ENCODE assay signal across 26 mouse cellular contexts in the genomic region with DNA sequence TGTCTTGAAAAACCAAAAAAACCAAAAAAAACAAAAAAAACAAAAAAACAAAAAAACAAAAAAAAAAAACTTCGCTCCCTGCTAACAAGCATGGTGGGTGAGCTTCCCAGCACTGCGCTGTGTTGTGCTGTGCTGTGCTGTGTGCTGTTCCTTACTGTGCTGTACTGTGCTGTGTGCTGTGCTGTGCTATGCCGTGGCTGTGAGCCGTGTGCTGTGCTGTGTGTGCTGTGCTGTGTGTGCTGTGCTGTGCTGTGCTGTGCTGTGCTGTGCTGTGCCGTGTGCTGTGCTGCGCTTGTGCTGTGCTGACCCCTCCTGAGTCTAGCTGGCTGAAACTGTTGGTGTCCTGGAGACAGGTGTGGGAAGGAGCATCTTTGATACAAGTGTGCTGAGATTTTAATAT. TPM values are rescaled to one million over a fixed set of nuclear protein-coding genes. Genes with fewer than 3 reads are reported as not detected.
A peak's percentile ranks its signal among the peaks of the same experiment; 100 is the strongest.
DNase-seq lines count a peak whose midpoint lies in the region; ATAC-seq and TF ChIP-seq lines count a peak whose summit lies in the region.
"Had no signal": no experiment of that assay in that cellular context is flagged by ENCODE, and none has a peak within 500 bp of the region (broad histone marks: within the 10 kb centered on the region; RNA-seq: fewer than 3 reads in every experiment).

No protein-coding gene starts in this region.

- no peak overlapping the region for H3K4me2 ChIP-seq in forebrain, embryonic 14.5 days (ENCODE audit: low read length)
- no peak overlapping the region for H3K4me2 ChIP-seq in forebrain, embryonic 16.5 days (ENCODE audit: low read length)
- no peak overlapping the region for H3K4me2 ChIP-seq in heart, postnatal 0 days (ENCODE audit: low read depth, low read length)
- no peak overlapping the region for H3K4me2 ChIP-seq in lung, embryonic 16.5 days (ENCODE audit: low read depth, low read length)
- H3K4me2 ChIP-seq: hindbrain, embryonic 12.5 days; intestine, embryonic 15.5 days; liver, embryonic 11.5 days; stomach, embryonic 15.5 days had no signal

- no peak for DNase-seq in forebrain, embryonic 14.5 days (ENCODE audit: low spot score)
- no peak for DNase-seq in heart, postnatal 0 days (ENCODE audit: low spot score)
- no peak for DNase-seq in heart, adult 8-10 months (ENCODE audit: low spot score)
- DNase-seq in lung, adult 18-20 months: no peak
- no peak for DNase-seq in G1E (ENCODE audit: low spot score)
- no peak for DNase-seq in ovary, postnatal 10 days (ENCODE audit: low spot score)
- DNase-seq: adrenal gland, postnatal 14 days; cerebellum, adult 11 months; cerebellum, postnatal 10 days; embryo, embryonic 11 days; gastrocnemius, postnatal 10 days; kidney, adult 9 months; kidney, postnatal 4 days; lung, postnatal 14 days; right cerebral cortex, postnatal 14 days; spleen, adult 18-20 months had no signal

- no peak for TF ChIP-seq EP300 in heart, postnatal 0 days (IDR thresholded peaks at IDR 0.05; ENCODE audit: low read depth)

- 94% methylated on average over 6 of the region's 6 CpGs for WGBS in forebrain, embryonic 14.5 days
- 98% methylated on average over 6 of the region's 6 CpGs for WGBS in forebrain, embryonic 16.5 days
- 86% methylated on average over 6 of the region's 6 CpGs for WGBS in heart, postnatal 0 days
- WGBS in lung, embryonic 16.5 days: 87% methylated on average over 6 of the region's 6 CpGs

- H3K9ac ChIP-seq in forebrain, embryonic 14.5 days (ENCODE audit: low read length): no peak overlapping the region
- no peak overlapping the region for H3K9ac ChIP-seq in forebrain, embryonic 16.5 days (replicated peaks; ENCODE audit: low read depth, low read length)
- no peak overlapping the region for H3K9ac ChIP-seq in heart, postnatal 0 days (replicated peaks; ENCODE audit: low read depth, low read length)
- no peak overlapping the region for H3K9ac ChIP-seq in lung, embryonic 16.5 days (ENCODE audit: low read length)
- H3K9ac ChIP-seq: hindbrain, embryonic 12.5 days; intestine, embryonic 15.5 days; stomach, embryonic 15.5 days had no signal

- no peak overlapping the region for H3K4me3 ChIP-seq in forebrain, embryonic 14.5 days (ENCODE audit: low read depth, low read length)
- H3K4me3 ChIP-seq in forebrain, embryonic 16.5 days (replicated peaks; ENCODE audit: low read length): no peak overlapping the region
- no peak overlapping the region for H3K4me3 ChIP-seq in heart, postnatal 0 days (ENCODE audit: low read depth, low read length)
- H3K4me3 ChIP-seq in lung, embryonic 16.5 days (ENCODE audit: low read length): no peak overlapping the region
- peak overlapping the region; percentile 32; the same call in 1 of the 2 replicates for H3K4me3 ChIP-seq in G1E (ENCODE audit: low read depth, low read length)
- H3K4me3 ChIP-seq: hindbrain, embryonic 12.5 days; intestine, embryonic 15.5 days; stomach, embryonic 15.5 days had no signal

- 0 out of 2 replicates have a peak, but pooled peaks have one; percentile 32 for ATAC-seq in forebrain, embryonic 14.5 days
- ATAC-seq in forebrain, embryonic 16.5 days: no peak
- ATAC-seq in heart, postnatal 0 days (ENCODE audit: insufficient read depth, low read depth): no peak
- no peak for ATAC-seq in lung, embryonic 16.5 days (ENCODE audit: low read depth)
- ATAC-seq in G1E (ENCODE audit: extremely low read depth, insufficient number of reproducible peaks, low FRiP score, poor library complexity, severe bottlenecking): no peak
- ATAC-seq: intestine, embryonic 15.5 days had no signal

- no peak overlapping the region for H3K27ac ChIP-seq in forebrain, embryonic 14.5 days (ENCODE audit: low read depth, low read length)
- no peak overlapping the region for H3K27ac ChIP-seq in forebrain, embryonic 16.5 days (ENCODE audit: low read length)
- 0 out of 2 replicates have a peak overlapping the region, but pooled peaks have one; percentile 54 for H3K27ac ChIP-seq in heart, postnatal 0 days (ENCODE audit: low read depth)
- peak overlapping the region; percentile 54; the same call in 1 of the 2 replicates for H3K27ac ChIP-seq in lung, embryonic 16.5 days (ENCODE audit: low read length)
- H3K27ac ChIP-seq: intestine, embryonic 15.5 days; stomach, embryonic 15.5 days had no signal

- no peaks in the 10 kb centered on the region for H3K36me3 ChIP-seq in forebrain, embryonic 14.5 days (ENCODE audit: control insufficient read depth, insufficient read depth, low read length)
- H3K36me3 ChIP-seq in forebrain, embryonic 16.5 days (ENCODE audit: control insufficient read depth, insufficient read depth): no peaks in the 10 kb centered on the region
- no peaks in the 10 kb centered on the region for H3K36me3 ChIP-seq in heart, postnatal 0 days (replicated peaks; ENCODE audit: control insufficient read depth, insufficient read depth, low read length)
- no peaks in the 10 kb centered on the region for H3K36me3 ChIP-seq in lung, embryonic 16.5 days (ENCODE audit: control insufficient read depth, insufficient read depth, low read length)
- H3K36me3 ChIP-seq in G1E (replicated peaks): peaks cover 45% of the 10 kb centered on the region
- H3K36me3 ChIP-seq: hindbrain, embryonic 12.5 days; intestine, embryonic 15.5 days; stomach, embryonic 15.5 days had no signal

- H3K4me1 ChIP-seq in forebrain, embryonic 14.5 days (ENCODE audit: control insufficient read depth, insufficient read depth, low read length): peaks cover 22% of the 10 kb centered on the region
- peaks cover 26% of the 10 kb centered on the region for H3K4me1 ChIP-seq in forebrain, embryonic 16.5 days (replicated peaks; ENCODE audit: control insufficient read depth, insufficient read depth, low read length)
- peaks cover 65% of the 10 kb centered on the region for H3K4me1 ChIP-seq in heart, postnatal 0 days (ENCODE audit: control insufficient read depth, insufficient read depth)
- peaks cover 87% of the 10 kb centered on the region for H3K4me1 ChIP-seq in lung, embryonic 16.5 days (replicated peaks; ENCODE audit: control insufficient read depth, insufficient read depth, low read length)
- H3K4me1 ChIP-seq in G1E (ENCODE audit: insufficient read depth, low read depth, low read length): peaks cover 42% of the 10 kb centered on the region

- H3K9me3 ChIP-seq in forebrain, embryonic 14.5 days (replicated peaks; ENCODE audit: control insufficient read depth, low read length): no peaks in the 10 kb centered on the region
- H3K9me3 ChIP-seq in forebrain, embryonic 16.5 days (ENCODE audit: control insufficient read depth, low read length): no peaks in the 10 kb centered on the region
- no peaks in the 10 kb centered on the region for H3K9me3 ChIP-seq in heart, postnatal 0 days (replicated peaks; ENCODE audit: control insufficient read depth, low read length)
- no peaks in the 10 kb centered on the region for H3K9me3 ChIP-seq in lung, embryonic 16.5 days (ENCODE audit: control insufficient read depth, low read length)
- H3K9me3 ChIP-seq in G1E (replicated peaks): no peaks in the 10 kb centered on the region
- H3K9me3 ChIP-seq: hindbrain, embryonic 12.5 days; intestine, embryonic 15.5 days; stomach, embryonic 15.5 days had no signal

- H3K27me3 ChIP-seq in forebrain, embryonic 14.5 days (replicated peaks; ENCODE audit: control insufficient read depth, insufficient read depth, low read length): no peaks in the 10 kb centered on the region
- H3K27me3 ChIP-seq in forebrain, embryonic 16.5 days (replicated peaks; ENCODE audit: control insufficient read depth, insufficient read depth, low read length): no peaks in the 10 kb centered on the region
- no peaks in the 10 kb centered on the region for H3K27me3 ChIP-seq in heart, postnatal 0 days (ENCODE audit: control insufficient read depth, insufficient read depth, low read length)
- no peaks in the 10 kb centered on the region for H3K27me3 ChIP-seq in lung, embryonic 16.5 days (ENCODE audit: control insufficient read depth, insufficient read depth, low read depth, low read length)
- no peaks in the 10 kb centered on the region for H3K27me3 ChIP-seq in G1E (ENCODE audit: insufficient read depth, low read length)
- H3K27me3 ChIP-seq: hindbrain, embryonic 12.5 days; intestine, embryonic 15.5 days; stomach, embryonic 15.5 days had no signal

- TF ChIP-seq CTCF in heart, postnatal 0 days (IDR thresholded peaks at IDR 0.05; ENCODE audit: low read depth): no peak
- TF ChIP-seq CTCF in G1E (IDR thresholded peaks at IDR 0.05; ENCODE audit: low read depth, low read length): no peak

RNA-seq across cellular contexts. Expression of a gene that starts 43.3 kb away (rescaled TPM):
- polyA plus RNA-seq in forebrain, embryonic 14.5 days (2014; fragmentation: Nextera tagmentation; extraction: Ambion mirVana): 0.11 and 0.19 TPM in 2 replicates
- 0.06 TPM in 1 of 2 replicates, not detected in the other for polyA plus RNA-seq in forebrain, embryonic 16.5 days (2015; fragmentation: Nextera tagmentation; extraction: Ambion mirVana)
- total RNA-seq in heart, postnatal 0 days (2014; rRNA removed; ENCODE audit: low replicate concordance): not detected in 2 replicates
- polyA plus RNA-seq in heart, postnatal 0 days (2015; fragmentation: Nextera tagmentation; extraction: Ambion mirVana): 0.04 TPM in 1 of 2 replicates, not detected in the other
- not detected for total RNA-seq in heart, adult 8-10 months (2022)
- polyA plus RNA-seq in lung, embryonic 16.5 days (2015; fragmentation: Nextera tagmentation; extraction: Ambion mirVana): 0.10 TPM in 1 of 2 replicates, not detected in the other
- total RNA-seq in G1E (2014; fragmentation: Nextera tagmentation) (not detected in 2 replicates), G1E (2017) (0.11 TPM in 1 of 2 replicates, not detected in the other)
- not detected in 2 replicates for polyA plus RNA-seq in G1E (2012)
- total RNA-seq: adrenal gland, postnatal 14 days; gastrocnemius, postnatal 10 days; layer of hippocampus, postnatal 10 days; MEL had no signal
- polyA plus RNA-seq: frontal cortex, adult 2 months; liver, embryonic 11.5 days; neural tube, embryonic 14.5 days had no signal

Comparison
In these comparisons a context has a peak if more than half of its experiments do, and no peak if none do; other contexts are left out.
1. H3K27ac ChIP-seq: peak in heart, postnatal 0 days (single experiment) and lung, embryonic 16.5 days (single experiment); none in forebrain, embryonic 14.5 days (single experiment) and forebrain, embryonic 16.5 days (single experiment).